Mouse (Mus musculus) testis, adult 2 months (tissue): ENCODE measurements around the gene Hfe2. TPM values are rescaled to one million over a fixed set of nuclear protein-coding genes. Genes with fewer than 3 reads are reported as not detected.

Experiments
- H3K27ac ChIP-seq: fragments of 200-500 bp; 2 replicates; pipeline ENCODE4 v1.5.1; 2012; ENCODE audit warnings: low read depth, low read length; ENCODE audit not compliant: control insufficient read depth, insufficient read depth
- H3K27me3 ChIP-seq: fragments of 200-500 bp; 2 replicates; pipeline ENCODE4 v1.6.1; 2012; ENCODE audit warnings: mild to moderate bottlenecking, low read length, moderate library complexity; ENCODE audit not compliant: control insufficient read depth, insufficient read depth
- H3K36me3 ChIP-seq: fragments of 200-500 bp; 2 replicates; pipeline ENCODE4 v1.6.1; 2012; ENCODE audit warnings: mild to moderate bottlenecking, low read length; ENCODE audit not compliant: control insufficient read depth, insufficient read depth
- H3K4me1 ChIP-seq: fragments of 200-500 bp; 2 replicates; pipeline ENCODE4 v1.6.1; 2012; ENCODE audit warnings: low read length; ENCODE audit not compliant: control insufficient read depth, insufficient read depth
- H3K4me3 ChIP-seq: fragments of 200-500 bp; 2 replicates; pipeline ENCODE4 v1.5.1; 2012; ENCODE audit warnings: low read depth, mild to moderate bottlenecking, low read length, moderate library complexity, mixed read lengths; ENCODE audit not compliant: control insufficient read depth
- CTCF ChIP-seq: fragments of 200-500 bp; IDR thresholded peaks from 2 replicates; pipeline ENCODE4 v1.5.1; 2012; ENCODE audit warnings: low read depth, mild to moderate bottlenecking, inconsistent platforms, low read length, moderate library complexity; ENCODE audit not compliant: control insufficient read depth, insufficient read depth, insufficient replicate concordance
- POLR2A ChIP-seq: fragments of 200-500 bp; IDR thresholded peaks from 2 replicates; pipeline ENCODE4 v1.6.1; 2012; ENCODE audit warnings: low read depth, mild to moderate bottlenecking, inconsistent platforms, low read length, moderate library complexity; ENCODE audit not compliant: control insufficient read depth
- polyA plus RNA-seq: library from polyadenylated mRNA; depleted of rRNA; stranded (reverse); fragments of >200 nt; gene quantifications from 2 replicates; pipeline ENCODE4 v1.2.3, GENCODE M21; 2012

The Hfe2 gene
- polyA plus RNA-seq, 1 experiment = 7.8 TPM

GRCm38 (mm10) chr3:96551203-96551602 lies 26.2 kb downstream of the Hfe2 start:
- H3K27ac ChIP-seq = peak overlapping the region; percentile 54; the same call in 1 of the 2 replicates
- H3K4me1 ChIP-seq = no peaks in the 10 kb centered on the region; the same call in none of the 2 replicates
- no peaks in the 10 kb centered on the region for H3K27me3 ChIP-seq
- no peak overlapping the region for H3K4me3 ChIP-seq
- TF ChIP-seq CTCF = no peak
- H3K36me3 ChIP-seq = no peaks in the 10 kb centered on the region

GRCm38 (mm10) chr3:96551890-96552289 lies 26.9 kb downstream of the Hfe2 start:
- no peak overlapping the region for H3K27ac ChIP-seq
- no peaks in the 10 kb centered on the region; the same call in none of the 2 replicates for H3K4me1 ChIP-seq
- H3K27me3 ChIP-seq = no peaks in the 10 kb centered on the region
- TF ChIP-seq CTCF (no peak), POLR2A (no peak)
- H3K4me3 ChIP-seq = no peak overlapping the region
- no peaks in the 10 kb centered on the region for H3K36me3 ChIP-seq

GRCm38 (mm10) chr3:96553601-96554000 lies 28.6 kb downstream of the Hfe2 start:
- TF ChIP-seq CTCF (no peak), POLR2A (no peak)
- H3K36me3 ChIP-seq = no peaks in the 10 kb centered on the region

GRCm38 (mm10) chr3:96554251-96554650 lies 29.3 kb downstream of the Hfe2 start:
- TF ChIP-seq POLR2A (no peak), CTCF (no peak)
- Histone ChIP-seq H3K27ac (no peak overlapping the region), H3K36me3 (no peaks in the 10 kb centered on the region)

More at GRCm38 (mm10) chr3:96553601-96554000, 28.6 kb downstream of the Hfe2 start:
- Histone ChIP-seq H3K4me3 (no peak overlapping the region), H3K27ac (no peak overlapping the region), H3K27me3 (no peaks in the 10 kb centered on the region), H3K4me1 (peaks cover 6% of the 10 kb centered on the region)

GRCm38 (mm10) chr3:96555041-96555596 lies 30.1 kb downstream of the Hfe2 start:
- no peak for TF ChIP-seq CTCF
- TF ChIP-seq POLR2A = no peak
- Histone ChIP-seq H3K36me3 (peaks cover 2% of the 10 kb centered on the region; the same call in 1 of the 2 replicates), H3K27me3 (no peaks in the 10 kb centered on the region), H3K27ac (peak overlapping the region; percentile 72), H3K4me1 (peaks cover 6% of the 10 kb centered on the region), H3K4me3 (no peak overlapping the region)

More at GRCm38 (mm10) chr3:96554251-96554650, 29.3 kb downstream of the Hfe2 start:
- H3K4me1 ChIP-seq = peaks cover 6% of the 10 kb centered on the region
- H3K27me3 ChIP-seq = no peaks in the 10 kb centered on the region
- H3K4me3 ChIP-seq = no peak overlapping the region

GRCm38 (mm10) chr3:96555999-96556614 lies 31.1 kb downstream of the Hfe2 start:
- no peak for TF ChIP-seq CTCF
- no peak for TF ChIP-seq POLR2A
- H3K36me3 ChIP-seq = peaks cover 4% of the 10 kb centered on the region
- no peak overlapping the region for H3K4me3 ChIP-seq
- peaks cover 6% of the 10 kb centered on the region for H3K4me1 ChIP-seq
- H3K27ac ChIP-seq = no peak overlapping the region
- H3K27me3 ChIP-seq = no peaks in the 10 kb centered on the region

- peak overlapping the region; percentile 95 for H3K27ac ChIP-seq
- TF ChIP-seq POLR2A = no peak
- TF ChIP-seq CTCF = no peak
- H3K36me3 ChIP-seq = peaks cover 5% of the 10 kb centered on the region
- H3K4me1 ChIP-seq = peaks cover 6% of the 10 kb centered on the region
- H3K4me3 ChIP-seq = peak overlapping the region; percentile 84
- H3K27me3 ChIP-seq = no peaks in the 10 kb centered on the region
Measured at GRCm38 (mm10) chr3:96556651-96557635, 32.0 kb downstream of the Hfe2 start.
